Mouse (Mus musculus) cerebellum, adult 8-10 months (tissue): ENCODE data around the gene B4galnt1.
"Not testable (repeated sequence)": the region's sequence is repeated elsewhere in the genome, so short reads cannot be mapped to it uniquely, and the experiment has no call there.

Source experiments
- DNase-seq: peaks from one replicate; pipeline ENCODE4 v3.0.0; 2022

The B4galnt1 gene

GRCm38 (mm10) chr10:127144536-127144935 is 20.5 kb upstream of the B4galnt1 start:
- no peak for DNase-seq

- no peak for DNase-seq
These were observed 19.7 kb upstream of the B4galnt1 start for GRCm38 (mm10) chr10:127145303-127145702.

- no peak for DNase-seq
These were observed 17.9 kb upstream of the B4galnt1 start for GRCm38 (mm10) chr10:127147135-127147534.

GRCm38 (mm10) chr10:127150471-127150872 is 14.6 kb upstream of the B4galnt1 start:
- no peak for DNase-seq

GRCm38 (mm10) chr10:127151233-127151632 is 13.8 kb upstream of the B4galnt1 start:
- not testable (repeated sequence) for DNase-seq

DNA sequence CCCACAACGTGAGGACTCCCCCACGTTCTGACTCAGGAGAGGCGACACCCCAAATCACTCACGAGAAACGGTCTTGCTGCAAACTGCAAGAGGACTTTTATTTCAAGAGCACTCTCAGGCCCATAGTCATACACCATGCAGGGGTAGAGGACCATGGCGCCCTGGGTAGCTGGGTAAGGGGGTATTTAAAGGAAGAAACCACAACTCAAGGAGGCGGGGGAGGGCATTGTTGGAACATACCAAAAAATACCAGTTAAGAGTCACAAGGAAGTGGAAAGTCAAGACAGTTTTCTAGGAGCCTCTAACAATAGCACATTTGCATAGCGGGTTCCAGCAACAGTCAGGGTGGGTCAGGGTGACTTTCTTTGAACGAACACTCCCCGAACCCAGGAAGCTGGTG is 12.5 kb upstream of the B4galnt1 start:
- DNase-seq, result not testable (repeated sequence)

- DNase-seq, result no peak
These were observed 11.7 kb upstream of the B4galnt1 start for GRCm38 (mm10) chr10:127153323-127153722.

- no peak for DNase-seq
These were observed 10.8 kb upstream of the B4galnt1 start for GRCm38 (mm10) chr10:127154241-127154640.

DNA sequence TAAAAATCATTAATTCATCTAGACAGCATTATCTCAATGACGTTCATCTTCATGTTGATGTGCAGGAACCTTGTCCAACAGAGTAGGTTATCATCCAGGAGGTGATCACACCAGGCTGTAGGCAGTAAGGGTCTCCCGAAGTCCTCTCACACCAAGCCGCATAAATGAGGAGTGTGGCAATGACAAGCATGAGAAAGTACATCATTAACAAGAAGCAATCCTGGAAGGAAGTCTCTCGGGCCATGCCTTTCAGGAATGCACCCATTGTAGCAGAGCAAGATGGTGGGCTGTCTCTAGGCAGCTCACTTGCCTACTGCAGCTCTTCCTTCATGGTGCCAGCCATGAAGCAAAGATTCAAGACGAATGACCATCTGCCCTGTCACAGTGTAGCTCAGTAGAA is 10.4 kb upstream of the B4galnt1 start:
- no peak for DNase-seq

DNA sequence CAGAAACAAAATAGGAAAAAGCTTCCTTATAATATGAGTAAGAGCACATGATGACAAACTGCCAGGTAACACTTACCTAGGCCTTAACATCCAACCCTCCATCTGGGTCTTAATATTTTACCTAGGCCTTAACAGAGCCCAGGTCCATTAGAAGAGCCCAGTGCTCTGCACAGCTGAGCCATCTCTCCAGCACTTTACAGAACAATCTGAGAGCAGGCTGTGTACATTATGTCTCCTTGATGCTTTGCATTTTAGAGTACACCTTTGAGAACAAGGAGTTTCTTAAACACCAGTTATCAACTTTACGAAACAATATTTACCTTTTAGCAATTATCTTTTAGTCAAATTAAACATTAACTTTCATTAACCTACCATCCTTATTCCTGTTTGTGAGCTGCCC is 8.9 kb upstream of the B4galnt1 start:
- no peak for DNase-seq

DNA sequence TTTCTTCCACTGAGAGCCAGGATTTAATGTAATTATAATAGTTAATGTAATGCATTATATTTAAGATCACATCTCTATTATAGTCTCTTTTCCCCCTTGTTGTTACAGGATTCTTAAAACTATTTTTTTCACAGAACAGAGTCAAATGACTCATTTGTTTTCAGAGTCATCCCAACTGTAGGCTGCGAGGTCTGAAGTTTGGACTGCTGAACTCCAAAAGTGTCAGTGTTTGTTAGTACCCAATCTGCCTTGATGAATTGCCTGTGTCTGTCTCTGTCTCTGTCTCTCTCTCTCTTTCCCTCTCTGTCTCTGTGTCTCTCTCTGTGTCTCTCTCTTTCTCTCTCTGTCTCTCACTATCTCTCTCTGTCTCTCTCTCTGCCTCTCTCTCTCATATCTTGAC is 8.5 kb upstream of the B4galnt1 start:
- no peak for DNase-seq

DNA sequence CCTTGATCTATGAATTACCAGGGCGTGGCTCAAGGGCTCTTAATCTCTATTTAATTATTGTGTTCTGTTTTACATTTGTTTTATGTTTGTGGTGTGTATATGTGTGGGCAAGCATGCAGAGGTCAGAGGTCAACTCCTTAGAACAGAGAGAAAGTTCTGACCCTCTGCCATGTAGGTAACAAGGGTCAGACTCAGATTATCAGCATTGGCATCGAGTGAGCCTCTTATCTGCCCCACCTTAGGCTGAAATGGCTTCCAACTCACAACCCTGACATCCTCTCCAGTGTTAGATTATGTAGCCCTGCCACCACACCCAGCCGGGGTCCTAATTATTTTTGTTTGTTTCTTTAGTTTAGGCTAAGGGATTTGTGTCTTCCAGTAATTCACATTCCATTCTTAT is 6.6 kb upstream of the B4galnt1 start:
- no peak for DNase-seq

DNA sequence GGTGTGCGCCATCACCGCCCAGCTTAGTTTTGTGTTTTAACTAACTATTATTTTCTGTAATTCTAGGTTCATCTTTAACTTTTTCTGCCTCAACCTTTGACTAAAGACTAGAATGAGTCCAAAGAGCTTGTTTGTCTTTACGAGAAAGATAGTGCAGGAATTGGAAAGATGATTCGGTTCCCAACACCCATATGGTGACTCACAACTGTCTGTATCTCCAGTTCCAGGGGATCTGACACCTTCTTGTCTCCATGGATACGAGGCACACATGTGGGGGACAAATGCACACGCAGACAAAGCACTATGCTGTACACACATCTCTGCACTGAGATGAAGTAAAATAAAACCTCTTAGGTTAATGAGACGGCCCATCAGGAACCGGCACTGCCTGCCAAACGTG is 4.9 kb upstream of the B4galnt1 start:
- DNase-seq, result no peak

GRCm38 (mm10) chr10:127160728-127161127 is 4.3 kb upstream of the B4galnt1 start:
- no peak for DNase-seq

- DNase-seq, result not testable (repeated sequence)
These were observed 2.2 kb upstream of the B4galnt1 start for GRCm38 (mm10) chr10:127162771-127163261.

DNA sequence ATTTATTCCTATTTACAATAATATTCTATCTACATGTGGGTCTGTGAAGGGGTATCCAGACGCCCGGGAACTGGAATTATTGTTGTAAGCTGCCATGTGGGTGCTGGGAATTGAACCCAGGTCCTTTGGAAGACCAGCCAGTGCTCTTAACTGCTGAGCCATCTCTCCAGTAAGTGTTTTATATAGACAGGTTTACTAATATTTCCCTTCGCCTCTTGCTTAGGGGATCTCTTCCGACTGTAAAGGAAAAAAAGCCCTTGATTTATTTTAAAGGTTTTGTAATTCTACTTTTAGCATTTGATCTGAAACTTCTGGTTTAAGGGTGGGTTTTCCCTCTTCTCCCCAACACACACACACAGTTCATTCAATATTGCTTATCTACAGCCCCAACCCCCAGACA is 835 bp upstream of the B4galnt1 start:
- DNase-seq, result no peak

- DNase-seq, result no peak
These were observed 279 bp downstream of the B4galnt1 start for GRCm38 (mm10) chr10:127165354-127165653.

GRCm38 (mm10) chr10:127165654-127166403 is 804 bp downstream of the B4galnt1 start:
- DNase-seq, result peak; percentile 70

GRCm38 (mm10) chr10:127166404-127166715 is 1.3 kb downstream of the B4galnt1 start:
- DNase-seq, result no peak

DNA sequence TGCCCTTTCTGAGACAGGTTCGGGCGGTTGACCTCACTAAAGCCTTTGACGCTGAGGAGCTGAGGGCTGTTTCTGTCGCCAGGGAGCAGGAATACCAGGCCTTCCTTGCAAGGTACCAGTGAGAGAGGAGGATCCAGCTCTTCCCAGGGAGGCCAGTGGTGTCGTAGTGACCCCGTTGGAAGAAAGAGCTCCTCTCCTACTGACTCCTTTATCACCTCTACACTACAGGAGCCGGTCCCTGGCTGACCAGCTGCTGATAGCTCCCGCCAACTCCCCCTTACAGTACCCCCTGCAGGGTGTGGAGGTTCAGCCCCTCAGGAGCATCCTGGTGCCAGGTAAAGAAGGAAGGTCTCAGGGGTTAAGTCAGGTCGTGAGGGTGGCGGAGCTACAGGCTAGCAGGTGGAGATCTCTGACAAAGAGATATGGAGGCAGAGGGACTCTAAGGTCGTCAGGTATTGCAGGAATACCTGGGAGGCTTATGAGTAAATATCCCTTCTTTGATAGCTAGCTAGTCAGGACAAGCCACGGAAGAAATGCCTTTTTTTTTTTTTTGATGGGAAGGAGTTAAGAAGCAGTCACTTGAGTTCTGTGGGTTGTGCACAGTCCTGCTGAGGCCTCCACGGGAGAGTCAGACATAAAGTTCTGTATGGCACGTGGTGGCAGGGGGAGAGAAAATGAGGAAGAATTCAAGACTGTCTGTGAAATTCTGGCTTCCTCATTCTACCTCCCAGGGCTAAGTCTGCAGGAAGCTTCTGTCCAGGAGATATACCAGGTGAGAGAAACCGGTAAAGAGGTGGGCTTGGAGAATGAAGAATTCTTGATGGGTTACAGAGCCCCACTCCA is 2.0 kb downstream of the B4galnt1 start:
- no peak for DNase-seq

DNA sequence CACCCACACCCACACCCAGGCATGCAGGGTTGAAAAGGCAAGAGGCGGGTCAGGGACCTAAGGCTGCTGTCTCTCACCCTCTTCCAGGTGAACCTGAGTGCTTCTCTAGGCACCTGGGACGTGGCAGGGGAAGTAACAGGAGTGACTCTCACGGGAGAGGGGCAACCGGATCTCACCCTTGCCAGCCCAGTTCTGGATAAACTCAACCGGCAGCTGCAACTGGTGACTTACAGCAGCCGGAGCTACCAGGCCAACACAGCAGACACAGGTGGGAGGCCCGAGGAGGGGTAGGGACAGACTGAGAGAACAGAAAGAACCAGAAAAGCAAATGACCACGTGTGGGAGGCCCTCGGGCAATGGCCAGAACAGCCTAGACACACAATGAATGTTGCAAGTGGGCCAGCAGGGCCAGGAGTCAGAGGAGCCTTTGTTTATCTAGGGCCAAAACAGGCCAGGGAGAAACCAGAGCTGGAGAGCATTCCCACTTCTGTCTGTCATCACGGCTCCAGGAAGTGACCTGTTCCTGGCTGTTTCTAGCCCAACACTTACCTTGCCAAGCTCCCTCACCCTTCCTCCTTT is 2.7 kb downstream of the B4galnt1 start:
- no peak for DNase-seq

- DNase-seq, result no peak
These were observed 5.0 kb downstream of the B4galnt1 start for GRCm38 (mm10) chr10:127170002-127170401.

DNA sequence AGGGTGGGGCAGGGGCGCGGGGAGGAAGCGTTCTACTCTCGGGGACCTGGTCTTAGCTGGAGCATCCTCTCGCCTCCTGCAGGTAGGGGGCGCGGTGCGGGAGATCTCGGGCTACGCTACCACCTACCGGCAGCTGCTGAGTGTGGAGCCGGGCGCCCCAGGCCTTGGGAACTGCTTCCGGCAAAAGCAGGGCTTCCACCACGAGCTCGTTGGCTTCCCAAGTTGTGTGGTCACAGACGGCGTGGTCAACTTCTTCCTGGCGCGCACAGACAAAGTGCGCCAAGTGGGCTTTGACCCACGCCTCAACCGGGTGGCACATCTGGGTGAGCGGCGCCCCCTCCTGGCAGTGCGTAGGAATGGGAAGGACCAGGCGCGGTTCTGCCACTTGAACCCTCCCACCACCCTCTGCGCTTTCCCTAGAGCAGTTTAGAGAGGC is 5.8 kb downstream of the B4galnt1 start:
- DNase-seq, result no peak

- no peak for DNase-seq
These were observed 6.7 kb downstream of the B4galnt1 start for GRCm38 (mm10) chr10:127171631-127172200.
